Mouse (Mus musculus) liver, postnatal 0 days (tissue): ENCODE measurements around the gene Crybg2.

Experiments
- CTCF ChIP-seq: sonication (generic); IDR thresholded peaks from 2 replicates; pipeline ENCODE4 v1.5.1; 2016; ENCODE audit warnings: antibody characterized with exemption, low read depth
- EP300 ChIP-seq: IDR thresholded peaks from 2 replicates; pipeline ENCODE4 v1.6.1; 2016; ENCODE audit warnings: antibody characterized with exemption, low read depth, mild to moderate bottlenecking

- no peak for TF ChIP-seq CTCF
- TF ChIP-seq EP300, result no peak
Observed at GRCm38 (mm10) chr4:134098628-134099027, 38.0 kb downstream of the Crybg2 start.
